Mouse (Mus musculus) left cerebral cortex, adult 18-20 months (tissue): ENCODE measurements around the gene Oas1a. TPM values are rescaled to one million over a fixed set of nuclear protein-coding genes. Genes with fewer than 3 reads are reported as not detected.
A peak's percentile ranks its signal among the peaks of the same experiment; 100 is the strongest.
"Not testable (repeated sequence)": the region's sequence is repeated elsewhere in the genome, so short reads cannot be mapped to it uniquely, and the experiment has no call there.

Experiments used
- DNase-seq, 2 experiments: peaks; one replicate each; pipeline ENCODE4 v3.0.0; 2021 to 2022; ENCODE audit warnings: low spot score in 2 of 2, mixed read lengths in 1 of 2
- total RNA-seq, 2 experiments: library from RNA; stranded (reverse); gene quantifications; 2 replicates each; pipeline ENCODE4 v1.2.3; 2021

Oas1a gene
- total RNA-seq, 2 experiments from 2014 or later: 0.19 to 0.23 TPM

- DNase-seq: not testable (repeated sequence)
Observed at GRCm38 (mm10) chr5:120894692-120895091, 12.6 kb downstream of the Oas1a start.

- not testable (repeated sequence) for DNase-seq
Observed at GRCm38 (mm10) chr5:120893866-120894265, 13.5 kb downstream of the Oas1a start.

- DNase-seq: no peak
Observed at GRCm38 (mm10) chr5:120892243-120892660, 15.1 kb downstream of the Oas1a start.

DNA sequence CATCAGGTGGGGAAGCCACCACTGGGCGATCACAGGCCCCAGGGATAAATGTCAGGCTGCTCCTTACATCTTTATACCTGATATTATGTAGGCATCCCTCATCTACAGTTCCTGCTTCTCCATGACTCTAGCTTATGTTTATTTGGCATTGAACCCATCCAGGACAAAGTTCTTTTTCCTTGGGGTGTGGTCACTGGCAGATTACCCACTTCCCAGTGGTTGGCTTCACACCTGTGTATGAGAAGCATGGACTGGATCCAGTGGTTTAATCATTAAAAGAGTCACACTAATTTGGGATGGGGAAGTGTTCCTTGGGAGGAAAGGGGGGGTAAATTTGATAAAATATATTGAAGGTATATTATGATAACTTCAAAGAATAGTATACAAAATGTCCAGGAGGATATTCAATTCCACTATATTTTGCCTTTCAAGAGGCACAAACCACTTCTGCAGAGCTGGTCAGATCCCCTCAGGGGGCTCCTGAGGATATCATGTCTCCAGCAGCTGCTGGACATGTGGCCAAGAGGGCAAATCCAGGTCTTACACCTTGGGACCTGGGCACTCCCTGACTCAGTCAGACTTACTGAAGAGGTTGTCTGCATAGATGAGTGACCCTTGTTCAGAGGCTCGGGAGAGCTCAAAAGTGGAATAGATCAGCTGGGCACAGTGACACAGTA lies 15.6 kb downstream of the Oas1a start:
- not testable (repeated sequence) for DNase-seq

DNA sequence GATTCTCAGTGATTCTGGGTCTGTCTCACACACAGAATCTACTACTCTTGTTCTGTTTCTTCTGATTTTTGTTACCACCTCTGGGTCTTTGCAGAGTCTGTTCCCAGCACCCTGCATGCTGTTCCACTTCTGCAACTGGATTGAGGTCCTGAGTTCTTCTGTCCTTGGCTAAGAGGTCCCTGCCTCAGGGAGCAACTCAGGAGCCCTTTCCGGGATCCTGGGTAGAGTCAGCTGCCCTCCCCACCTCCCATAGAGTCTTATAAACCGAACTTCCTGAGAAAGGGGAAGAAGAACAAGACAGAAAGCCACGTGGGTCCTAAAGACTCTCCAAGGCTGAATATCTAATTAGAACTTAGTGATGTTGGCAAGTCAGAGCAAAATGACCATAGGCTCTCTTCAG lies 16.3 kb downstream of the Oas1a start:
- no peak for DNase-seq

- DNase-seq: no peak
Observed at GRCm38 (mm10) chr5:120890026-120890425, 17.3 kb downstream of the Oas1a start.

- not testable (repeated sequence) for DNase-seq
Observed at GRCm38 (mm10) chr5:120888294-120888815, 19.0 kb downstream of the Oas1a start.

DNA sequence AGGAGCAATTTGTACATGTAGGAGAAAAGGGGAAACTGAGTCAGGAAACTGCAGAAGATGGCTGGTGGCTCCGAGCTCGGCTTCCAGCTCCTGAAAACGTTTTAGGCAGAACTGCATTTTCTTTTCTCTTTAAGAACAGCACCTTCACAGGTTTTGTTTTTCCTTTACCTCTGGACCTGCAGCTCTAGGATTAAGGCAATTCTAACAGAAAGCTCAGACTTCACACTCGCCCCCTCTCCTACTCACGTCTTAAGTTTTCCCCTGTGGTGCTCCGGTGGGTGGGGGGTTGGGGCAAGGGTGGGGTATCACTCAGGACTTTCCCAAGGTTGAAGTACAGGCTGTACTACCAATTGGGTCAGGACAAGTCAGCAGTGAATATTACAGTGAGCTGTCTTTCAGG lies 19.5 kb downstream of the Oas1a start:
- no peak for DNase-seq

GRCm38 (mm10) chr5:120887413-120887812 lies 19.9 kb downstream of the Oas1a start, which contains the start of gene Oas1g:
Gene Oas1g, minus strand, starts transcription at chr5:120887613.
- DNase-seq: not testable (repeated sequence)

DNA sequence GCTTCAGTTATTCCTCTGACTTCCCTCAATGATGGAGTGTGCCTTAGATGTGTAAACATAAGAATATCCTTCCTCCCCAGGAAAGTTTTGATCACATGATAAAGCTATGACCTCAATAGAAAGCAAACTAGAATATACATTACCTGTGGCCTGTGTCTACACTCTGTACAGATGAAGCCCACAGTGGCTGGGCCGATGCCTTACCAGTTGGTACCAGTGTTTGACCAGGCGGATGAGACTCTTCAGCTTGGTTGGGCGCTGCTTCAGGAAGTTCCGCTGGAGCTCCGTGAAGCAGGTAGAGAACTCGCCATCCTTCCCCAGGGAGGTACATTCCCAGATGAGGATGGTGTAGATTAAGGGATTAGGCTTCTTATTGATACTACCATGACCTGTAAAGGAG lies 25.6 kb downstream of the Oas1a start:
- DNase-seq: not testable (repeated sequence)

GRCm38 (mm10) chr5:120878803-120879202 lies 28.5 kb downstream of the Oas1a start:
- DNase-seq: not testable (repeated sequence)

DNA sequence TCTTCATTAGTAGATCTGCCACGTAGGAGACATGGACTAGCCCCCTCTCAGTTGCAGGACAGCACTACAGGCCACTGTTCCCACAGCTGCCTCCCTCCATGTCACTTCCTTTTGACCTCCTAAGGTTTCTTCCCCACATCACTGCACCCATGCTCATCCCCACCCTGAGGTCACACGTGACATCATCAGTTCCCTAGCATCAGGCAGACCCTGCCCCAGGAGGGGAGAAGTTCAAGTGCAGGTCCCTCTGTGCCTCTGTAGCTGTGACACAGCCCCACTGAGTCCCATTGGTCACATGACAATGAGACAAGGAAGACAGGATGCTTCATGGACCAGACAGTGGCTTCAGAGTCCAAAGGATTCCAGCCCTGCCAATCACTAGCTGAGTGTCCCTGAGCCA lies 29.9 kb downstream of the Oas1a start:
- DNase-seq: not testable (repeated sequence)

DNA sequence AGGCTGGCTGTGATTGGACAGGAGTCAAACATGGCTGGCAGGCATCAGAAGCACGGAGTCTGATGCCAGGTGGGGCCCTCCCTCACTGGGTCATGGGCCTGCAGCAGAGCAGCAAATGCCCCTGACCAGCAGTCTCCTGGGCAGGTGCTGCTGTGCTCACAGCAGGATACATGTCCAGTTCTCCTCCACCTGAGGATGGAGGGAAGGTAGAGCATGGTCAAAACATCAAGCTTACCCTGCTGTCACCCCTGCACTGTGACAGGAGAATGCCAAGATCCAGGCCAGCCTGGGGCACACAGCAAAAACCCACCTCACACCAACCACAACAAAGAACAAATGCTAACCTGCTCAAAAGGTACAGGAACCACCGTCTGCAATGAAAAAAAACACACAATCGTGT lies 30.5 kb downstream of the Oas1a start:
- DNase-seq: not testable (repeated sequence)

DNA sequence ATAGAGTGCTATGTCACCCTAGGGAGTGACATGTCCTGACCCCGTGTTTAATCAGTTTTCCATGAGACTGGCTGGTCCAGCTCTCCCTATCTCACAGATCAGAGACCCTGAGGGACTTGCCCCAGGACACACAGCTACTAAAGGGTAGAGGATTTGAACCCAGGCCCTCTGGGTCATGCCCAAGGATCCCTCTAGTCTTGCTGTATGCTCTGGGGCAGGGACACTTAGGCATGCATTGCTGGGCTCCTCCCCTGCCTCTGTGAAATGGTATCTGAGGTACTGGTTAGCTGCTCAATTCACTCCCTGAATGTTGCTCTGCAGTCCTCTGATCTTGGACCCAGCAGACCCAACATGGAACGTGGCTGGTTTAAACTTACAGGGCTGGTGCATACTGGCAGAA lies 35.9 kb downstream of the Oas1a start:
- DNase-seq: no peak

GRCm38 (mm10) chr5:120870782-120871181 lies 36.5 kb downstream of the Oas1a start:
- DNase-seq: peak in 1 of 2 experiments; percentile 10

DNA sequence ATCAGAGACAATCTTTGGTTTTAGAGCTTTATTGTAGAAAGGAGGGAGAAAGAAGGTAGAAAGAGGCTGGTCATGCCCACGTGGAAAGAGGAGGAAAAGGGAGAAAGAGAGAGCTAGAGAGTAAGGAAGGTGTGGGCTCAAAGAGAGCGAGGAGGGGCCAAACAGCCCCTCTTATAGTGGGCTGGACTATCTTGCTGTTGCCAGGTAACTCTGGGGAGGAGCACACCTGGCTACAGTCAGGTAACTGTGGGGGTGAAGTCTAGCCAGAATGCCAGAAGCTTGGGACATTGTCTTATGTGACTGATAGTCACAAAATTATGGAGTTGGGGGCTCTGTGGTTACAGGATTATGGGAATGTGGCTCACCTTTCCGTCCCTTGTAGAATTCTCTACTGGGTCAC lies 37.2 kb downstream of the Oas1a start:
- no peak for DNase-seq

GRCm38 (mm10) chr5:120869436-120870015 lies 37.8 kb downstream of the Oas1a start:
- no peak for DNase-seq

DNA sequence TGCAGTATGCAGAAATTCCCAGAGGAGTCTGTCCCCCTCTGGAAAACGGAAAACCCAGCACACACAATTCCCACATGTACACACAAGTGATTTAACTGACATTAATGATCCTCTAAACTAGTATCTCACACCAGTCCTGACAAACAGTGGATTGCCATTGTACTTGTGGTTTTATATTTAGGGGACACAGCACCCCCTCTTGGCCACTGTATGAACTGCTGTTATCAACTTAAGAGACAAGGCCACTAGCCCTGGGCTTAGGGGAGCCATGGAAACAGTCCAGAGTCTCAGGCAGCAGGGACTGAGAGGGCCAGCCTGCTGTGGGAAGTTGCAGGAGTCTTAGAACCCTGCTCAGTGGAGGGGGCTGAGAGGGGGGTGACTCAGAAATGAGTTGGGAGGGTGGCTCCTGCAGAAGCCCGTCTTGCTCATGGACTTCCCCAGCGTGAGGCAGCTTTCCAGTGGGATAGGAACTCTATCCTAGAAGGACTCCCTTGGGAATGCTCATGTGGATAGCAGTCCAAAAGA lies 41.9 kb downstream of the Oas1a start:
- DNase-seq: no peak

GRCm38 (mm10) chr5:120861121-120861520 lies 46.2 kb downstream of the Oas1a start, which contains the start of gene Oas1h:
Gene Oas1h, plus strand, starts transcription at chr5:120861421.
- DNase-seq: no peak

DNA sequence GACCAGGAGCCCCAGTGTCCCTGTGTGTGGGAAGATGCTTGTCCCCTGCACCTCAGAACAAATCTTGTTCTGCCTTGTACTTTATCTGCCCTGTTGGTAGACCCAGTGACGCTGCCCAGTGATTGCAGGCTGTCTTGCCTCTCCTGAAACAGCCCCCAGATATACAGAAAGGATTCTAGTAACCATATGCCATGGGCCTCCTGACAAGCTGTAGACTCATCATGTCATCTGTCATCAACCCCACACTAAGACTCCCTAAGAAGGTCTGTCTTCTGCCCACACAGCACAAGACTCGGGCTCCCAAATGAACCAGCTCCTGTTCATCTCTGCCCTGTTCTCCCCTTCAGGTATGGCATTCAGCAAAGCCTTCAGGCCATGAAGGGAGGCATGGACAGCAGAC lies 48.1 kb downstream of the Oas1a start:
- DNase-seq: peak in 1 of 2 experiments; percentile 6

DNA sequence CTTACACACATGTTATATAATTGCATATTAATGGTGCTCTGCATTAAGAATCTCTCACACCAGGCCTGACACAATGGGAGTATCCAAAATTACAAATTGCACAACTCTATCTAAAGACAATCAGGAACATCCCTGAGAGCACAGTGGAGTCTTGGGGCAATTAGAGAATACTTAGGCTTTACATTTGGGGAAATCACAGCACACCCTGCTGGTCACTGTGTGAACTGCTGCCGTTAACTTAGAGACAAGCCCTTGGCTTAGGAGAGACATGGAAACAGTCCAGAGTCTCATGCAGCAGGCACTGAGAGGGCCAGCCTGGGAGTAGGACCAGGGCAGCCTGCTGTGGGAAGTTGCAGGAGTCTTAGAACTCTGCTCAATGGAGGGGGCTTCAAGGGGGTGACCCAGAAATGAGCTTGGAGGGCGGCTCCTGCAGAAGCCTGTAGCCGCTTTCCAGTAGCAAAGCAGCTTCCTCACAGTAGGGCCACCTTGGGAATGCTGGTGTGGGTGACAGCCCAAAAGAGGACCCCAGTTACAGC lies 57.7 kb downstream of the Oas1a start:
- DNase-seq: peak; percentile 18 to 24

DNA sequence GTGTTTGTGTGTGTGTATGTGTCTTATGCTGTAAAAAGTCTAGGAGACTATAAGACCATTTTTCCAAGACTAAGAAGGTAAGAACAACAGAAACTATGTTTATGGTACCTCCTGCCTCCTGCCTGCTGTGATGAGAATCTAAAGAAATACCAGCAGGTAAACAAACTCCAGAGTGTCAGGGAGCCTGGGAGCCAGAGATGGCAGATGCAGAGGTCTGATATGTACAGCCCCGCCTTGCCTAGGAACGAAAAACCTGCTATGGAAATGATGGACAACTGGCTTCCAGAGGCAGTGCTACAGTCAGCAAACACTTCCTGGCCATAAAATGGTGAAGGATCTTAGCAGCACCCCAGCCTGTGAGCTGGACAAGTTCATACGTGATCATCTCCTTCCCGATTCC lies 60.3 kb downstream of the Oas1a start, which contains the start of gene Oas1f:
TSS of gene Oas1f (plus strand) at position 301 of the 400 bp plus-strand sequence.
- DNase-seq: no peak
